Mouse (Mus musculus): Measurements from ENCODE around the gene Gm42906. TPM values are rescaled to one million over a fixed set of nuclear protein-coding genes. Genes with fewer than 3 reads are reported as not detected.

Gene Gm42906
- total RNA-seq, 1 experiment, result not detected

- TF ChIP-seq ZNF384 (IDR thresholded peaks at IDR 0.05; ENCODE audit: low read depth, low read length), result no peak
- no peak for TF ChIP-seq MAFK (IDR thresholded peaks at IDR 0.05; ENCODE audit: insufficient read depth, low read depth, low read length)
- no peak for TF ChIP-seq ZC3H11A (IDR thresholded peaks at IDR 0.05; ENCODE audit: borderline replicate concordance, low read depth, low read length)
- no peak for TF ChIP-seq HCFC1 (IDR thresholded peaks at IDR 0.05; ENCODE audit: borderline replicate concordance, insufficient read depth, low read length)
- no peak for TF ChIP-seq CHD2 (IDR thresholded peaks at IDR 0.05; ENCODE audit: low read depth, low read length)
- Histone ChIP-seq H3K27ac (ENCODE audit: insufficient read depth, low read depth, low read length, poor library complexity, severe bottlenecking) (no peak overlapping the region), H3K9me3 (ENCODE audit: control insufficient read depth, insufficient read depth, low read depth, low read length) (no peaks in the 10 kb centered on the region), H3K9ac (ENCODE audit: insufficient read depth, low read depth, low read length, poor library complexity, severe bottlenecking) (no peak overlapping the region), H3K4me3 (ENCODE audit: insufficient read depth in 1 of 2, low read depth in 1 of 2, low read length in 2 of 2, poor library complexity in 1 of 2, severe bottlenecking in 1 of 2) (no peak overlapping the region), H3K36me3 (ENCODE audit: control insufficient read depth, insufficient read depth, low read length, poor library complexity, severe bottlenecking) (no peaks in the 10 kb centered on the region), H3K4me1 (ENCODE audit: control insufficient read depth in 2 of 2, insufficient read depth in 2 of 2, low read length in 2 of 2, poor library complexity in 1 of 2) (no peaks in the 10 kb centered on the region)
- no peak for DNase-seq (ENCODE audit: low read depth, low spot score)
- in situ Hi-C loops (cut with MboI; ENCODE audit: low sequenced_read_pairs in 2 of 2, unreplicated experiment in 2 of 2), result no loop called here
Measured at GRCm38 (mm10) chr5:151363343-151364000, 64.5 kb downstream of the Gm42906 start.

GRCm38 (mm10) chr5:151349616-151350015 lies 78.3 kb downstream of the Gm42906 start:
- Histone ChIP-seq H3K9ac (ENCODE audit: insufficient read depth, low read depth, low read length, poor library complexity, severe bottlenecking) (no peak overlapping the region), H3K9me3 (ENCODE audit: control insufficient read depth, insufficient read depth, low read depth, low read length) (no peaks in the 10 kb centered on the region), H3K4me1 (ENCODE audit: control insufficient read depth in 2 of 2, insufficient read depth in 2 of 2, low read length in 2 of 2, poor library complexity in 1 of 2) (no peaks in the 10 kb centered on the region), H3K36me3 (ENCODE audit: control insufficient read depth, insufficient read depth, low read length, poor library complexity, severe bottlenecking) (no peaks in the 10 kb centered on the region), H3K4me3 (ENCODE audit: insufficient read depth in 1 of 2, low read depth in 1 of 2, low read length in 2 of 2, poor library complexity in 1 of 2, severe bottlenecking in 1 of 2) (no peak overlapping the region), H3K27ac (ENCODE audit: insufficient read depth, low read depth, low read length, poor library complexity, severe bottlenecking) (no peak overlapping the region)
- no peak for TF ChIP-seq ZC3H11A (IDR thresholded peaks at IDR 0.05; ENCODE audit: borderline replicate concordance, low read depth, low read length)
- no peak for TF ChIP-seq ZNF384 (IDR thresholded peaks at IDR 0.05; ENCODE audit: low read depth, low read length)
- TF ChIP-seq CHD2 (IDR thresholded peaks at IDR 0.05; ENCODE audit: low read depth, low read length), result no peak
- TF ChIP-seq HCFC1 (IDR thresholded peaks at IDR 0.05; ENCODE audit: borderline replicate concordance, insufficient read depth, low read length), result no peak
- TF ChIP-seq MAFK (IDR thresholded peaks at IDR 0.05; ENCODE audit: insufficient read depth, low read depth, low read length), result no peak
- DNase-seq (ENCODE audit: low read depth, low spot score), result no peak
- in situ Hi-C loops (cut with MboI; ENCODE audit: low sequenced_read_pairs in 2 of 2, unreplicated experiment in 2 of 2), result no loop called here

- TF ChIP-seq MAFK (IDR thresholded peaks at IDR 0.05; ENCODE audit: insufficient read depth, low read depth, low read length), result no peak
- TF ChIP-seq CHD2 (IDR thresholded peaks at IDR 0.05; ENCODE audit: low read depth, low read length), result no peak
- TF ChIP-seq ZNF384 (IDR thresholded peaks at IDR 0.05; ENCODE audit: low read depth, low read length), result no peak
- no peak for TF ChIP-seq HCFC1 (IDR thresholded peaks at IDR 0.05; ENCODE audit: borderline replicate concordance, insufficient read depth, low read length)
- no peak for TF ChIP-seq ZC3H11A (IDR thresholded peaks at IDR 0.05; ENCODE audit: borderline replicate concordance, low read depth, low read length)
- Histone ChIP-seq H3K27ac (ENCODE audit: insufficient read depth, low read depth, low read length, poor library complexity, severe bottlenecking) (no peak overlapping the region), H3K9me3 (ENCODE audit: control insufficient read depth, insufficient read depth, low read depth, low read length) (no peaks in the 10 kb centered on the region), H3K4me1 (ENCODE audit: control insufficient read depth in 2 of 2, insufficient read depth in 2 of 2, low read length in 2 of 2, poor library complexity in 1 of 2) (no peaks in the 10 kb centered on the region), H3K4me3 (ENCODE audit: insufficient read depth in 1 of 2, low read depth in 1 of 2, low read length in 2 of 2, poor library complexity in 1 of 2, severe bottlenecking in 1 of 2) (no peak overlapping the region), H3K36me3 (ENCODE audit: control insufficient read depth, insufficient read depth, low read length, poor library complexity, severe bottlenecking) (no peaks in the 10 kb centered on the region), H3K9ac (ENCODE audit: insufficient read depth, low read depth, low read length, poor library complexity, severe bottlenecking) (no peak overlapping the region)
- in situ Hi-C loops (cut with MboI; ENCODE audit: low sequenced_read_pairs in 2 of 2, unreplicated experiment in 2 of 2), result no loop called here
- DNase-seq (ENCODE audit: low read depth, low spot score), result no peak
Measured at GRCm38 (mm10) chr5:151348418-151348817, 79.5 kb downstream of the Gm42906 start.

- in situ Hi-C loops (cut with MboI; ENCODE audit: low sequenced_read_pairs in 2 of 2, unreplicated experiment in 2 of 2), result no loop called here
- no peaks in the 10 kb centered on the region for H3K36me3 ChIP-seq (ENCODE audit: control insufficient read depth, insufficient read depth, low read length, poor library complexity, severe bottlenecking)
- H3K9ac ChIP-seq (ENCODE audit: insufficient read depth, low read depth, low read length, poor library complexity, severe bottlenecking), result no peak overlapping the region
- no peaks in the 10 kb centered on the region for H3K9me3 ChIP-seq (ENCODE audit: control insufficient read depth, insufficient read depth, low read depth, low read length)
- no peaks in the 10 kb centered on the region for H3K4me1 ChIP-seq (ENCODE audit: control insufficient read depth in 2 of 2, insufficient read depth in 2 of 2, low read length in 2 of 2, poor library complexity in 1 of 2)
- H3K4me3 ChIP-seq (ENCODE audit: insufficient read depth in 1 of 2, low read depth in 1 of 2, low read length in 2 of 2, poor library complexity in 1 of 2, severe bottlenecking in 1 of 2), result no peak overlapping the region
- DNase-seq (ENCODE audit: low read depth, low spot score), result no peak
- H3K27ac ChIP-seq (ENCODE audit: insufficient read depth, low read depth, low read length, poor library complexity, severe bottlenecking), result no peak overlapping the region
- TF ChIP-seq HCFC1 (IDR thresholded peaks at IDR 0.05; ENCODE audit: borderline replicate concordance, insufficient read depth, low read length), result no peak
- TF ChIP-seq MAFK (IDR thresholded peaks at IDR 0.05; ENCODE audit: insufficient read depth, low read depth, low read length), result no peak
- TF ChIP-seq ZC3H11A (IDR thresholded peaks at IDR 0.05; ENCODE audit: borderline replicate concordance, low read depth, low read length), result no peak
- no peak for TF ChIP-seq CHD2 (IDR thresholded peaks at IDR 0.05; ENCODE audit: low read depth, low read length)
- TF ChIP-seq ZNF384 (IDR thresholded peaks at IDR 0.05; ENCODE audit: low read depth, low read length), result no peak
Measured at GRCm38 (mm10) chr5:151346626-151347025, 81.3 kb downstream of the Gm42906 start.

Measured in ES-E14 (cell line).